Mouse (Mus musculus): ENCODE data around the gene Alox15.

DNA sequence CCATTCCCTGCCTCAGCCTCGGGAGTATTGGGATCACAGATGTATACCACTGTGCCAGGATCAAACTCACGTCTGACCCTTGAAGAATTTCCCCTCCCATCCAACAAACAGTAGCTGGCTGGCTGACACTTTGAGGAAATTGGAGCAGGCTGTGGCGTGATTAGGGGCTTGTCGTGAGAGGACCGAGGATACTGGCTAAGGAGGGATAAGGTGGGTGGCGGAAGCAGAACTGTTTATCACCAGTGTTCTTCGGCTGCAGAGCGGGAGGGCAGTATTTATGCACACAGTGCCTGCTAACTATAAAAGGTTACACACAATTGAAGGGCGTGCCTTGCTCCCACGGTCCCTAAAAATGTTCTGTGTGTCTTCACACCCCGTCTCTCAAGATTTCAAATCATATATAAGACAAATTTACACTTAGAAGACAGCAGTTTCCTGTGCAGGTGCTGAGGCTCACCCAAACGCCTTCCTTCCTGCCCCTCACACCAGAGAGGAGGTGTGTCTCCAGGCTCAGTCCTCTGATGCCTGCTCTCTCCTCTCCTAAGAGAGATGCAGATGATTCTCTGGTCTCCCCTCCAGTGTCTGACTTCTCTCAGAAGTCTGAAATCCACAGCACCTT is 53.9 kb downstream of the Alox15 start:
- no peak for TF ChIP-seq CTCF (IDR thresholded peaks at IDR 0.05; ENCODE audit: low read depth, low read length)
- no peak for TF ChIP-seq POLR2A (IDR thresholded peaks at IDR 0.05; ENCODE audit: insufficient read depth, low read length)
- TF ChIP-seq EP300 (IDR thresholded peaks at IDR 0.05; ENCODE audit: insufficient read depth, low read depth, low read length) = no peak

Data from ES-Bruce4 (cell line).